Mouse (Mus musculus) heart, embryonic 15.5 days (tissue): Measurements from ENCODE around the gene Pim2. TPM values are rescaled to one million over a fixed set of nuclear protein-coding genes. Genes with fewer than 3 reads are reported as not detected.

Source experiments
- polyA plus RNA-seq: library from polyadenylated mRNA; unstranded; fragments of >200 nt; fragmentation: Nextera tagmentation; extraction: Ambion mirVana; gene quantifications from 2 replicates; pipeline ENCODE4 v1.2.1, GENCODE M21; 2015

The Pim2 gene
- polyA plus RNA-seq, 1 experiment from 2014 or later, result 4.5 TPM

Other genes starting within 250 kb of the Pim2 start
- gene Syp, start 239.8 kb upstream of the Pim2 start, polyA plus RNA-seq, result 0.64 and 2.8 TPM in 2 replicates
- gene Prickle3, start 221.0 kb upstream of the Pim2 start, polyA plus RNA-seq, result 8.0 and 10.6 TPM in 2 replicates
- 129 and 145 TPM in 2 replicates for gene Plp2, start 206.9 kb upstream of the Pim2 start, polyA plus RNA-seq
- 0.69 and 1.2 TPM in 2 replicates for gene Magix, start 197.0 kb upstream of the Pim2 start, polyA plus RNA-seq
- 27.0 and 28.2 TPM in 2 replicates for gene Gpkow, start 181.1 kb upstream of the Pim2 start, polyA plus RNA-seq
- 25.4 and 33.7 TPM in 2 replicates for gene Wdr45, start 163.9 kb upstream of the Pim2 start, polyA plus RNA-seq
- gene Gm45208, start 156.0 kb upstream of the Pim2 start, polyA plus RNA-seq, result 1.2 TPM in 1 of 2 replicates, not detected in the other
- 30.5 and 39.4 TPM in 2 replicates for gene Praf2, start 149.8 kb upstream of the Pim2 start, polyA plus RNA-seq
- 4.1 and 8.7 TPM in 2 replicates for gene Ccdc120, start 127.4 kb upstream of the Pim2 start, polyA plus RNA-seq
- gene Tfe3, start 115.7 kb upstream of the Pim2 start, polyA plus RNA-seq, result 16.6 and 21.7 TPM in 2 replicates
- gene Gripap1, start 88.5 kb upstream of the Pim2 start, polyA plus RNA-seq, result 25.9 and 31.1 TPM in 2 replicates
- 0.69 and 1.0 TPM in 2 replicates for gene Kcnd1, start 56.0 kb upstream of the Pim2 start, polyA plus RNA-seq
- gene Otud5, start 36.9 kb upstream of the Pim2 start, polyA plus RNA-seq, result 24.7 and 31.7 TPM in 2 replicates
- 22.3 and 32.0 TPM in 2 replicates for gene Slc35a2, start 5.8 kb downstream of the Pim2 start, polyA plus RNA-seq
- 72.8 and 77.9 TPM in 2 replicates for gene Pqbp1, start 21.0 kb downstream of the Pim2 start, polyA plus RNA-seq
- 102 and 124 TPM in 2 replicates for gene Timm17b, start 21.1 kb downstream of the Pim2 start, polyA plus RNA-seq
- not detected in 2 replicates for gene Gm10491, start 29.6 kb downstream of the Pim2 start, polyA plus RNA-seq
- gene Gm10490, start 31.3 kb downstream of the Pim2 start, polyA plus RNA-seq, result not detected in 2 replicates
- gene Pcsk1n, start 41.6 kb downstream of the Pim2 start, polyA plus RNA-seq, result 0.39 and 3.3 TPM in 2 replicates
- not detected in 2 replicates for gene Eras, start 50.3 kb downstream of the Pim2 start, polyA plus RNA-seq
- 21.4 and 28.6 TPM in 2 replicates for gene Hdac6, start 69.6 kb downstream of the Pim2 start, polyA plus RNA-seq
- gene Gata1, start 99.8 kb downstream of the Pim2 start, polyA plus RNA-seq, result 0.57 and 2.4 TPM in 2 replicates
- gene Glod5, start 140.2 kb downstream of the Pim2 start, polyA plus RNA-seq, result 0.19 and 0.66 TPM in 2 replicates
- gene Suv39h1, start 196.5 kb downstream of the Pim2 start, polyA plus RNA-seq, result 25.0 and 32.1 TPM in 2 replicates
- gene Was, start 212.2 kb downstream of the Pim2 start, polyA plus RNA-seq, result 0.39 and 1.1 TPM in 2 replicates